ENCODE assay signal across 8 mouse cellular contexts in the genomic region with DNA sequence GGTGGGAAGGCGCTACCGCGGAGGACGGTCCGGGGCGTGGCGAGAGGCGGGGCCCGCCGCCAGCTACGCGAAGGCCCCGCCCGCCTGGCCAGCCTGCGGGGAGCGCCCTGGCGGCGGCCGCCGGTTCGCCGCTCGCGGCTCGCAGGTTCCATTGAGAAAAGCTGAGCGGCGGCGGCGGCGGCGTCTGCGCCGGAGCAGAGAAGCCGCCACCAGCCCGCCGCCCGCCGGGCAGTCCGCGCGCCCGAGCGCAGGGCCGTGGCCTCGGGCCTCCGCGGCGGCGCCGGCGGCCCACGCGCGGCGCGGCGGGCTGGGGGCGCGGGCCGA. TPM values are rescaled to one million over a fixed set of nuclear protein-coding genes. Genes with fewer than 3 reads are reported as not detected.
DNase-seq lines count a peak whose midpoint lies in the region; ATAC-seq and TF ChIP-seq lines count a peak whose summit lies in the region.

Gene Zfpm1 (plus strand): TSS at position 107 of the 324 bp plus-strand sequence.

- H3K9ac ChIP-seq in forebrain, embryonic 15.5 days (replicated peaks), result peak within 1 kb of the TSS; percentile 50
- peak within 1 kb of the TSS; percentile 82 for H3K9ac ChIP-seq in midbrain, embryonic 16.5 days (ENCODE audit: low read depth, low read length)

- H3K27me3 ChIP-seq in G1E (ENCODE audit: insufficient read depth, low read length), result peaks cover 20% of the 10 kb centered on the region
- H3K27me3 ChIP-seq in forebrain, embryonic 15.5 days, result peaks cover 33% of the 10 kb centered on the region
- H3K27me3 ChIP-seq in midbrain, embryonic 16.5 days (ENCODE audit: control insufficient read depth, insufficient read depth, low read depth, low read length), result no peaks in the 10 kb centered on the region; the same call in 1 of the 2 replicates

- DNase-seq in gastrocnemius, postnatal 4 days (ENCODE audit: low spot score in 2 of 2), result no peak
- no peak for DNase-seq in gastrocnemius, adult 8-10 months (ENCODE audit: low spot score in 2 of 2)
- DNase-seq in G1E (ENCODE audit: low spot score), result no peak
- no peak for DNase-seq in large intestine, adult 2 months (ENCODE audit: low read depth, low spot score)
- no peak for DNase-seq in urinary bladder, postnatal 4 days (ENCODE audit: low spot score in 2 of 2)
- DNase-seq in natural killer cell, adult 2 months (ENCODE audit: low spot score in 2 of 2), result no peak

- H3K4me1 ChIP-seq in G1E (ENCODE audit: insufficient read depth, low read depth, low read length), result peaks cover 80% of the 10 kb centered on the region
- peaks cover 27% of the 10 kb centered on the region for H3K4me1 ChIP-seq in forebrain, embryonic 15.5 days
- H3K4me1 ChIP-seq in midbrain, embryonic 16.5 days (ENCODE audit: control insufficient read depth, insufficient read depth, low read length), result peaks cover 27% of the 10 kb centered on the region; the same call in 1 of the 2 replicates

- no peaks in the 10 kb centered on the region for H3K9me3 ChIP-seq in G1E (replicated peaks)
- no peaks in the 10 kb centered on the region for H3K9me3 ChIP-seq in forebrain, embryonic 15.5 days
- no peaks in the 10 kb centered on the region for H3K9me3 ChIP-seq in midbrain, embryonic 16.5 days (replicated peaks; ENCODE audit: control insufficient read depth, low read length, poor library complexity, severe bottlenecking)

- H3K27ac ChIP-seq in forebrain, embryonic 15.5 days (replicated peaks), result peak within 1 kb of the TSS; percentile 58
- peak within 1 kb of the TSS; percentile 38 for H3K27ac ChIP-seq in midbrain, embryonic 16.5 days (ENCODE audit: low read length)

- peak within 1 kb of the TSS; percentile 100 for H3K4me2 ChIP-seq in forebrain, embryonic 15.5 days (replicated peaks)
- H3K4me2 ChIP-seq in midbrain, embryonic 16.5 days (ENCODE audit: low read length), result peak within 1 kb of the TSS; percentile 99

- H3K4me3 ChIP-seq in G1E (ENCODE audit: low read depth, low read length), result peak within 1 kb of the TSS; percentile 90
- peak within 1 kb of the TSS; percentile 69 for H3K4me3 ChIP-seq in forebrain, embryonic 15.5 days
- peak within 1 kb of the TSS; percentile 77 for H3K4me3 ChIP-seq in midbrain, embryonic 16.5 days (ENCODE audit: low read depth, low read length)

- peaks cover 36% of the 10 kb centered on the region for H3K36me3 ChIP-seq in G1E (replicated peaks)
- H3K36me3 ChIP-seq in forebrain, embryonic 15.5 days, result no peaks in the 10 kb centered on the region
- H3K36me3 ChIP-seq in midbrain, embryonic 16.5 days (ENCODE audit: control insufficient read depth, insufficient read depth, low read length), result no peaks in the 10 kb centered on the region

- ATAC-seq in G1E (ENCODE audit: extremely low read depth, insufficient number of reproducible peaks, low FRiP score, poor library complexity, severe bottlenecking), result no peak
- no peak for ATAC-seq in forebrain, embryonic 15.5 days (replicated peaks)
- no peak for ATAC-seq in midbrain, embryonic 16.5 days

- under 1% methylated on average over 49 of the region's 60 CpGs for WGBS in forebrain, embryonic 15.5 days
- WGBS in large intestine, adult 2 months, result 5% methylated on average over 60 of the region's 60 CpGs
- 0% methylated on average over 18 of the region's 60 CpGs for WGBS in midbrain, embryonic 16.5 days

- TF ChIP-seq CTCF in G1E (IDR thresholded peaks at IDR 0.05; ENCODE audit: low read depth, low read length), result no peak

RNA-seq across cellular contexts. Expression of gene Zfpm1, which starts in this region (rescaled TPM):
- total RNA-seq in gastrocnemius, postnatal 4 days (2021), result 10 to 100 TPM; 10.6 to 13.6 TPM
- 1 to 10 TPM; 4.7 to 9.2 (median 6.3) TPM for total RNA-seq in gastrocnemius, adult 8-10 months (2022)
- total RNA-seq in G1E (2014; fragmentation: Nextera tagmentation) (254 and 292 TPM in 2 replicates), G1E (2017) (53.1 and 54.4 TPM in 2 replicates)
- polyA plus RNA-seq in G1E (2012), result 1,150 and 1,251 TPM in 2 replicates
- polyA plus RNA-seq in forebrain, embryonic 15.5 days (2015; fragmentation: Nextera tagmentation; extraction: Ambion mirVana), result 0.89 and 0.92 TPM in 2 replicates
- 24.6 and 51.1 TPM in 2 replicates for polyA plus RNA-seq in large intestine, adult 2 months (2012; rRNA removed)
- 0.77 and 1.2 TPM in 2 replicates for polyA plus RNA-seq in midbrain, embryonic 16.5 days (2015; fragmentation: Nextera tagmentation; extraction: Ambion mirVana)

Comparison
In these comparisons a context has a peak if more than half of its experiments do, and no peak if none do; other contexts are left out.
1. RNA of gene Zfpm1 (polyA plus RNA-seq): 1,150 to 1,251 TPM in G1E; 24.6 to 51.1 TPM in large intestine, adult 2 months, 0.89 to 0.92 TPM in forebrain, embryonic 15.5 days and 0.77 to 1.2 TPM in midbrain, embryonic 16.5 days; every median in the first group is over 10 times any median in the second.
2. Peak in every context shown above with its lines, with median percentiles within 50 percentile points of each other: H3K4me3 ChIP-seq.